Mouse (Mus musculus): Measurements from ENCODE around the gene Ntn3. TPM values are rescaled to one million over a fixed set of nuclear protein-coding genes. Genes with fewer than 3 reads are reported as not detected.

Ntn3 gene
- total RNA-seq, 2 experiments from 2014 or later = 7.6 to 8.2 TPM

DNA sequence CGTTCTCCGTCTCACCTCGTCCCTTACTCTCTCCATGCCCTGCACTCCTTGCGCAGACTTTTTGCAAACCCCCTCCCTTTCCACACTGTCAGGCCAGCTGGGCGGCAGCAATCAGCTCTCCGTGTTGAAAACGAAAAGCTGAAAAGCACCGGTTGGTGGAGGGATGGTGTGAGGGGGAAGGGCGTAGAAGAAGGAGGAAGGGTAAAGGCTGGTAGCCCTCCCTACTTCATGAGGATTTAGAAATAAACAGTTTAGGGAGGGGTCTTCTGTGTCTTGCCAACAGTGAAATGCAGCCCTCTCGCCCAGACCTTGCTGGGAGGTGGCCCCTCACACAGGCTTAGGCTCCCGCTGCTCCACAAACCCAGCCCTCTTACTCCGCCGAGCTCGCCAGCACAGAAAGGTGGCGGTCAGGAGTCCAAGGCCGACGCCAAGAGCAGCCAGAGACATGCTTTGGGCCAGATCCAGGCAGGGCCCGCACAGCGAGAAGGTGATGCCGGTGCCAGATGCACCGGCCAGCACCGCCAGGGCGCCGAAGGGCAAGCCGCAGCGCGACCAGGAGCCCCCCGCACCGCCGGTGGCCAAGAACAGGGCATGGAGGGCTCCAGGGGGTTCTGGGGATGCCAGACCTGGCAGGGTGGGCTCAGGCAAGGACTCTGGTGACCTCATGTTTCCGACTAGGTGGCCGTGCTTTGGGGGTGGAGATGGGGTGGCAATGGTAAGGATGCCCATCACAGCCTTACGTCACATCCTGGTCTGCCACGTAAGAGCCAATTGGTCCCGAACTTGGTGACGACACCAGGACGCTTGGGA lies 2.5 kb upstream of the Ntn3 start:
- DNase-seq (ENCODE audit: low spot score in 2 of 2) = peak in 1 of 2 experiments; percentile 38

DNA sequence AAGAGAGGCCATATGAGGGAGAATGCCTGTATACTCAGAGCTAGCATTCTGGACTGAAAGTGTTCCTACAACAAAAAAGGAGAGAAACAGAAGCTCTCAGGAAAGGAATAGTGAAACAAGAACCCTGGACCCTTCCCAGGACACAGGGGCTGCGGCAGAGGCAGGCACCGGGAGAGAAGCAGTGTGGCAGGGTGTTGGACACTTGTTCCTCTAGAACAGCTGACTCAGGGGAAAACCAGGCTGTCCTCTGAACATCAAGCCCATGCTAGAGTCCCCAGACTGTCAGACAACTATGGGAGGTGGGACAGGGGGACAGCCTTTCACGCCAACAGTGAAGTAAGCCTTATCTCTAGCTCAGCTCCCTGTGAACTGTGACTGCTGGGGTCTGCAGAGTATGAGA lies 1.3 kb upstream of the Ntn3 start:
- no peak for DNase-seq (ENCODE audit: low spot score in 2 of 2)

DNA sequence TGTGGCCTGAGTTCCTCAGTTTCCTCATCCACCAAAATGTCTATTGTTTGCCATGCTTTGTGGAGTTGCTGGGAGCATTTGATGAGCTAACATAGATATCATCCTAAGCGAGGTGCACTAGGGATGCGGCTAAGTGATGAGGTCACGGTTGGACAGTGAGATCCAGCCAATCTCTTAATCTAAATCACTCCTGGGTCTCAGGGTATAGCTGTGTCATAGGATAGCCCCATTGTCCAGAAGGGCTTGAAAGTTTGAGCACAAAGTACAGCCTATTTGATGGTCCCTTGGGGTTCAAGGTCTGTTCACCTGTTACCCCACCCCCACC lies 547 bp upstream of the Ntn3 start:
- no peak for DNase-seq (ENCODE audit: low spot score in 2 of 2)

DNA sequence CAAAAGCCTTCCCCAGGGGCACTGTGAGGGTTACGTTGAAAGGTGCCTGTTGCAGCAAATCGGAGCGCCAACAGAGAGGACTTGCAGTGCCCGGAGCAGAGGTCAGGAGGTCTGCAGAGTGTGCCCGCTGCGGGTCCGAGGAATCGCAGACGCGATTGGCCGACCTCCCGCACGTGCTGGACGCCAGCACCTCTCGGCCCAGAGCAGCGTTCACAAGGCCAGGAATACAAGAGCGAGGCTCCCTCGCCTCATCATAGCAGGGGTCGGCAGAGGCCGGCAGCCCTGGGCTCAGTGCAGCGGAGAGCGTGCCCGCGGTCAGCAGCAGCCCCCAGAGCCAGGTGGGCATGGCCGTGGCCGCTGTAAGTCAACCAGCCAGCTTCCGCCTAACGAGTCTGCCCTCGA lies 689 bp downstream of the Ntn3 start:
- no peak for DNase-seq (ENCODE audit: low spot score in 2 of 2)

DNA sequence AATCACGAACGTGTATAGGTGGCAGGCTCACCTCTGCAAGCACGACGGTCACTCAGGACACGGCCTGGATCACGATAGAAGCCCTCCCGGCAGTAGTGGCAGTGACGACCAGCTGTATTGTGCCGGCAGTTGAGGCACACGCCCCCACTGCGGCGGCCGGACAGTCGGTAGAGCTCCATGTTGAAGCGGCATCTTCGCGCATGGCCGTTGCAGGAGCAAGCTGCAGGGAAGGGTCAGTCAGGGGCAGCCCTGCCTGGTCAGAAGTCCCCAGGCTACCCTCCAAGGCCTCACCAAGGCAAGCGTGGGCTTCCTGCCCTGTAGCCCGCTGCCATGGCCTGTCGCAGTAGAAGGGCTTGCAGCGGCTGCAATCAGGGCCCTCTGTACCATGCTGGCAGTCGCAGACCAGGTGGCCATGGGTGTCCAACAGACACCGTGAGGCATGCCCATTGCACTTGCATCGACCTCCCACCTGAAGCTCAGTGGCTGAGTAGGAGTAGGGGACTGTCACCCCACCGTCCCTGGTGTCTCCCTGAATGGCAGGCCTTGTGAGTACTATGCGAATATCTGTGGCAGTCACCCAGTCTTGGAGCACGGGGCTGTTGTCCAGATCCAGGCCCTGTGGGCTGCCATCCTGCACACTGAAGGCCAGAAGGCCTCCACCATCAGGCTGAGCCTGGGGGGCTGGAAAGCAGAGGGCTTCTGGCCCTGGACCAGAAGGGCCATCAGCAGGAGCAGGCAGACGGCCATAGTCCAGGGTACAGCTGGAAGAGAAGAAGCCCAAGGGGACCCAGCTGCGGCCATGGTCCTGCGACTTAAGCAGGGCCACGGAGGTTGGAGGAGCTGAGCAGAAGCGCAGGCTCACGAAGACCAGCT lies 1.3 kb downstream of the Ntn3 start:
- DNase-seq (ENCODE audit: low spot score in 2 of 2) = no peak

DNA sequence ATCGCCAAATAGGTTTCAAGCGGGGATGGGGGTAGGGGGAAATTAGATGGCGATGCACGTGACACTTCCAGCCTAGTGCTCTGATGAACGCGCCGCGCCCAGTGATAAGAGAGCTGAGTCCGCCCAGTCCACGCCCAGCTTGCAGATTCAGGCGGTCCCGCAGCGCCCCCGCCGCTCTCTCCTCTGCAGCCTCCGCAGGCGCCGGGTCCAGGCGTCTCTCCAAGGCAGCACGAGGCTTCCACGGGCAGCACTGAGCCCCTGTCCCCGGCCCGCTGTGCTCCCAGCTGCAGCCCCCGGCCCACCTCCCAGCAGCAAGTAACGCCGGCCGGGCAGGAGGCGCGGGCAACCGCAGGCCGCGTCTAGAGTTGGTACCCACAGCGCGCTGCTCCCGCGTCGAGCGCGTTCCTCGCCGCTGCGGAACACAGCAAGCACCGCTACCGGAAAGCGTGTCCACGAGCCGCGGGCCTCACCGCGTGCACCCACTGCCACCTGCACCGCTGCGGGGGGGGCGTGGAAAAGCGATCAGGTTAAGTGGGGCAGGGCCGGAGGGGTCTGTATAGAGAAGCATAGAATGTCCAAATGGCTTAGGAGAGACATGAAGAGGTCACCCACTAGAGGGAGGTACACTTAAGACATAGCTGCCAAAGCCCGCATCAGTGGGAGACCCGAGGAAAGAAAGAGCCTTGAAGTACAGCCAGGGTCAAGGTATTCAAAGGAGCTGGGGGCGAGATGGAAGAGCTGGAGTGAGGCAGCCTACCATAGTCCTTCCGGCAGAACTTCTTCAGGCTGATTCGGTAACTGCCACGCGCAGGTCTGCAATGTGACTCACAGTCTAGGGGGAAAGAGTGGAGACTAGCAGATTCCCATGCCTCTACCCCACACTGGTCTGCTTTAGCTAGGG lies 2.6 kb downstream of the Ntn3 start:
- no peak for DNase-seq (ENCODE audit: low spot score in 2 of 2)

DNA sequence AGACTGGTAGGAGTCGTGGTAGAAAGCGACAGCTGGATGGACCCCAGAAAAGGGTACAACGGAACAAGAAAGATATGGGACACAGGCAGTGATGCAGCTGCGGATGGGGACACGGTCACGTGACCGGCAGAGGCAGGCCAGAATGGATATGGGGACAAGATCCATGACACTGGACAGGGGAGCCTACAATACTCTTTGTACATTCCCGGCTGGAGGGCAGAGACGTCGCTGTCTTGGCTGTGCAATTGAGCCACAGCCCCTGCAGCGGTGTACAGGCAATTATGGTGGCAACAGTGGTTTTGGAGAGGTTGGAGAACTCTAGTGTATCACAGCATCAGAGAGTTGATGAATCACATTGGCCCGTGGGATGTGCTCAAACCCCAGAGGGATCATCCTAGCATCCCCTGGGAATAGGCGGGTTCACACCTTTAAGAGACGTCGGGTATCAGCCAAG lies 3.4 kb downstream of the Ntn3 start:
- no peak for DNase-seq (ENCODE audit: low spot score in 2 of 2)

DNA sequence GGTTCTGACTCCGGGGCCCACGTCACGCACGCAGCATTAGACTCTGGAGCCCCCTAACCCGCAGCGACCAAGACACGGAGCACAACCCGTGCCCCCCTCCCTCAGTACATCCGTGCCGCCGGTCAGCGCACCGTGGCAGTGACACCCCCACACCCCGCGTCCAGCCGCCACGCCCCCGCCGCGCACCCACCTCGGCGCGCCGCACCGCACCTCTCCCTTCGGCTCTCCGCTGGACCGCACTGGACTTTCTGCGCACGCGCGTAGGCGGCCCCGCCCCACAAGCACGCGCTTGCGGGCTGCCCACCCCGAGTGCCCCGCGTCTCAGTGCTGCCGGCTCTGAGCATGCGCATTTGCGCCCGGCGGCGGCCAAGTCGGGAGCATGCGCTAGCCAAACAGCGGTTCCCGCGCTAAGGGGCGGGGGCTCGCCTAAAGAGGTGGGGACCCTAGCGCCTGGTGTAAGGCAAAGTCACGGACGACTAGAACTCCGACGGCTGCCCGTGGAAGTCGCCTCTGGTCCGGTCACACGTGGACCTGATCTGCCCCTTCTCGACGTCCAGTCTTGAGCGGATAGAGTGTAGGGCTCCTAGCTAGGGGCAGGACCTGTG lies 3.9 kb downstream of the Ntn3 start, which contains the start of gene Tbc1d24:
Tbc1d24 (minus strand) TSS at position 279 of the 605 bp plus-strand sequence.
- peak; percentile 83 to 84 for DNase-seq (ENCODE audit: low spot score in 2 of 2)

DNA sequence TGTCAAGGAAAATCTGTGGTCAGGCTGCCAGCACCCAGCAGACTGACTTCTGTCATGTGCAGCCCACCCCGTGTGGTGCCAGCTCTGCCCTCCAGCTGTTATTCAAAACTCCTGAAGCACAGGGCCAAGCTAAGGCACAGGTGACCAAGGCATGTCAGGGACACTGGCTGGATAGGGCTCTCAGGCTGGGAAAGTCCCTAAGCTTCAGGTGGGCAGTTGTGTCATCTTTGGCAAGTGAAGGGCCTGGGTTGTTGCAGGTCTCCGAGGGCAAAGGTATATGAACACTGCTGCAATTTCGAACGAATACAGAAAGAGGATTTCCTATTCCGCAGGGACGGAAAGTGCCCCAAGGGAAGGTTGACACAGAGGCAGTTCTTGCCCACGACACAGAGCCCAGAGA lies 4.5 kb downstream of the Ntn3 start:
- no peak for DNase-seq (ENCODE audit: low spot score in 2 of 2)

DNA sequence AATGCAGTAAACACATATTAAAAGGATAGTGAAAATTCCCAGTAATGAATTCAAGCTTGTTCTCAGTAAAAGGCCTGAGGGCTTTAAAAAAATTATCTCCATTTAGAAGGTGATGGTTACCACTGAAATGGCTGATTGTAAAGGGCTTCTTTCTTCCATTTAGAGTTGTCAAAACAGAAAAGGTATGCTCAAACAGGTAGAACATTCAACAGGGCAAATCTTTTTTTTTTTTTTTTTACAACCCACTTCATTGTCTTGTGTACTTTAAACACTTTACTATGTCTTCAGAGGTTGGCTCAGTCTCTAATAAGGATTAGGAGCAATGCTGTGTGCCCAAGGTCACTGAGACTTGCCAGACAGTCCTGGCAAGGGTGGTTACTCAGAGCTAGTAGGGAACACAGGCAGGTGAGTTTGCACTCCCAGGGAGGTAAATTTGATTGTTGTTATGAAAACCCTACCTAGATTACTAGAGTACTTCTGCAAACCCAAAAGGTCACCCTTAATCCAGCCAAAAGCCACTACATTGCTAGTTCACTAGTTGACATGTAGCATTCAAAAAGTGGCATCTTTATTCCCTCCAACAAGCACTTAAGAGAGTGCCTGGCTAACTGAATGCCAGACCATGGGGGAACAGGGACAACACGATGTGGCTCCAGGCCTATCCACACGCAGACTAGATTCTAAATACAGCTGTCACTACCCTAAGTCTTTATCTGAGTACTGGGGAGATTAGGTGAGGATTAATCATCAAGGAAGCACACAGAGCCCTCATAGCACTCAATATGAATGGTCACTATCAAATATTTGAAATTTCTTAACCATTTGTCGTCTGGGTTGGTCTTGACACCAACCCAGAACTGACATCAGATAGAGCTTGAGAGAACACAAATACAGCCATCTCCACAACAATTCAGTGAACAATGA lies 5.5 kb downstream of the Ntn3 start:
- no peak for DNase-seq (ENCODE audit: low spot score in 2 of 2)

DNA sequence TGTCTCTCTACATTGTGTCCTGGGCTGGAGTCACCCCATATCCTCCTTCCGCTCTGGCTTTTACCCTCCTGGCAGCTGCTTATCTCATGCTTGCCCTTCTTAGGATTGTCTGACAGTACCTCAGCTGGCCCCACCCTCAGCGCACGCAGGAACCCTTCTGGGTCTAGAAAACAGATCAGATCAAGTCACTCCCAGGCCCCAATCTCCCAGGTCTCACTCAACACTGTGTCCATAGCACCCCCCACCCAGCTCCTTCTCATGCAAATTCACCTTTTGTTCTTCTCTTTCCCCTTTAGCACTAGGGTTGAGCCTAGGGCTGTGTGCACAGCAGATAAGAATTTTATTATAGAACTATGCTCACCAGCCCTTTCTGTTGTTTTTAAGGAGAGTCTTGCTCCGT lies 6.3 kb downstream of the Ntn3 start:
- no peak for DNase-seq (ENCODE audit: low spot score in 2 of 2)

DNA sequence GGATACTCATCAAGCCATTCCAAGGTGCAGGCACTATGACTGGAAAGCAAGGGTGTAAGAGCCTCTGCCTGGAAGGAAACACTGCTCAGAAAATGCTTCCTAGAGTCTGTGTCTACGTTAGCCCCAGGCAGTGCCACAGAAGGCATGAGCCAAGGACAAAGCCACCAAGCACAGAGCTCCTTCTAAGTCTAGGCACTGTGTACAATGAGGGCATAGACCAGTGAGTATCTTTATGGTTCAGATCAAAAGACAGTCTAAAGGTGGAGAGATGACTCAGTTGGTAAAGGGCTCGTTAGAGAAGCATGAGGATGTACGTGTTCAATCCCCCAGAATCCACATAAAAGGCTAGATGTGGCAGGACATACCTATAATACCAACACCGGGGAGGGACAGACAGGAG lies 8.2 kb downstream of the Ntn3 start:
- DNase-seq (ENCODE audit: low spot score in 2 of 2) = no peak

DNA sequence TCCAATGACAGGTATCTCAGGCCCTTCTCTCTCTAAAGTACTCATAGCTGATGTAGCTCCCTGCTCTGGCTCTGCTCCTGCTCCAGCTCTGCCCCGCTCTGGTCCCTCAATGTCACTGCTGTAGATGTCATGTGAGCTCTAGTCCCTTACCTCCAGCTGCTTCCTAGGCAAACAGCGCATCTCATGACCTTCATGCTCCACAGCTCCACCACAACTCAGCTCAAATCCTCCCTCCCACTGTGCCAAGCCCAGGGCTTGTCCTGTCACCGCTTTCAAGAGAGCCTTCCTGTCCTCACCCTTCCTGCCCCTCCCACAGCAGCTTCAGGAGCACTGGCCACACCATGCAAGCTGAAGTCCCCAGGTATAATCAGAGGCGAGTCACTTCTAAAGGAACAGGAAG lies 9.6 kb downstream of the Ntn3 start:
- no peak for DNase-seq (ENCODE audit: low spot score in 2 of 2)

DNA sequence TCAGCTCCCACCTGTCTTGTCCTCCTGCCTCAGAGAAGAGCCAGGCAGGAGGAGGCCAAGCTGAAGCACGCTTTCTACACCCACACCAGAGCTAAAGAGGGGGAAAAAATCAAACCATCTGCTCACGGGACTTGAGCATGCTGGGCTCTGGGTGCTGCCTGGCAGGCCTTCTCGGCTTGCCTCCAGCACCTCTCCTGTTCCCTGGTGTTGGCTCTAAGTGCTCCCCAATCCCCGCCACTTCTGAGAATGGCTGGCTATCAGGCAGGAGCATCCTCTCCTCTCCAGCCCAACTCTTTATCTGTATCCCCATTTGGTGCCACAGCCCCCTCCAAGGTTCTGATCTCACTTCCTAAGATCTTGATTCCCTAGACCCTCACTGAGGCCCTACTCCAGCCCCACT lies 10.1 kb downstream of the Ntn3 start:
- no peak for DNase-seq (ENCODE audit: low spot score in 2 of 2)

DNA sequence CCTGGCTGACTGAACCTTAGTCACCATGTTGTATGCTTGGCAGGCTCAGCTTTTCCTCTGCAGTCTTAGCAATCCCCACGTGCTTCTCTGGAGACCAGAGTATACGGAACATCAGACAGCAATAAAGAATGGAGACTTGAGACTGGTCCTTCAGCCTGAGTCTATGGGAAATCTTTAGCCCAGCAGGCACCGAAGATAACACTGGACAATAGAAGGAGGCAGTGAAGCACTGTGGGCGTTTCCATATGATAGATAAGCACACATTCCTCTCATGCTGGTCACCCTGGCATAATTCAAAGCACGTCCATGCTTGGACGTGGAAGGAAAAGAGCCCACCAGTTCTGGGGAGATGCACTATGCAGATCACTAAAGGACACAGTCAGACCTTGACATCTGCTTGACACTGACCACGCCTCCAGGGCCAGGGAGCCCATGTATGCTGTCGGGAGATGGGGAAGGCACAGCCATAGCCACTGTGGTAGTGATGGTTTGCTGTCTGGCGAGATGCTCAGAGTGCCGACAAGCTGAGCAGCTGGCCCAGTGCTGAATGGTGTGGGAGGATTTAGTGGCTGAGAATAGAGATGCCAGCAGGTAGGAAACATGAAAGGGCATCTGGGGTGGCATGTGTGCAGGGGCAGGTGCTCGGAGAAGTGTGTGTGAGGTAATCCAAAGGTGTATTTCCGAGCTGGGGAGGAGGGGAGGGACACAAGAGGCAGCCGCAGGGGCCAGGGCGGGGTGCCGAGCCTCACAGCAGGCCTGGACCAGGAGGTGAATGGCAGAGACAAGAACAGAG lies 12.1 kb downstream of the Ntn3 start:
- no peak for DNase-seq (ENCODE audit: low spot score in 2 of 2)

DNA sequence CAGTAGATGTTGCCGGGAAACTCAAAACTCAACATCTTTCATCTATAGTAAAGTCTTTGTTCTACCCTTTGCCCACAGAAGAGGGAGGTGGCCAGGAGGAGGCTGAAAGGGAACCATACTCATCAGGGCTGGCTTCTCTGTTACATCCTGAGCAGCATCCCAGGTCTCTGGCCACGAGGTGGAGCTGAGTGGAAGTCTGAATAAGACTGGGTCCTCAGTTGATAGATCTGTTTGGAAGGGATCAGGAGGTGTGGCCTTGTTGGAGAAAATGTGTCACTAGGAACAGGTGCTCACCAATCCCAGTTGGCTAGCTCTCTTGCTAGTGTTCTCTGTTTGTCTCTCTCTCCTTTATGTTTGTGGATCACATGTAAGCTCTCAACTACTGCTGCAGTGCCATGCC lies 14.0 kb downstream of the Ntn3 start:
- no peak for DNase-seq (ENCODE audit: low spot score in 2 of 2)

DNA sequence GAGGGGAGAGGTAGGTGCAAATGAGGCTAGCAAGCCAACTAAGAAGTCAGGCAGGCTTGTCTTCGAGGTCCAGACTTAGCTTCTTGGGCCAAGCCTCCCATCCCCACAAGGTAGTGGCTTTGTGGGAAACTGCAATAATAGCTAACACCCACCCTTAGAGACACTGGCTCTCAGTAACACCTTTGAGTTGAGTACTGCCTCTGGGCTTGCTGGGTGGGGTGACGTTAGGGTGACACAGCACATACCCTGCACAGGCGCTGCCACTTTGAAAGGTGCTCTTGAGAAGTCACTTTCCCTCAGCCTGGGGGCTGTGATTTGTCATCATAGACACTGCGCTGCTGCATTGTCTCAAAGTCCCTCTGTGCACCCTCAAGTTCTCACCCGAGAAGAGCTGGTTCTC lies 15.6 kb downstream of the Ntn3 start:
- no peak for DNase-seq (ENCODE audit: low spot score in 2 of 2)

DNA sequence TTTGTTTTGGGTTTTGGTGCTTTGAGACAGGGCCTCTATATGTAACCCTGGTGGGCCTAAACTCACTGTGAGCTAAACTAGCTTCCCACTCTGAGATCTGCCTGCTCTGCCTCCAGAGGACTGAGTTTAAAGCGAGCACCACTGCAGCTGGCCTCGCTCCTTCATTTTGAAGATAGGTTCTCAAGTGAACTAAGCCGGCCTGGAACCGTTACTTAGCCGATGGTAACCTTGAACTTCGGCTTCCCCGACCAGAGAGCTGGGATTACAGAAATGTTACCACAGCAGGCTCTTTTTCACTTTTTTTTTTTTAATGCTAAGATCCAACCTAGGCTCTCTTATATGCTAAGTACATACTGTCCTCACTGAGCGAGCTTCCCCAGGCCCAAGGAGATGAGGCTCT lies 16.1 kb downstream of the Ntn3 start:
- no peak for DNase-seq (ENCODE audit: low spot score in 2 of 2)

DNA sequence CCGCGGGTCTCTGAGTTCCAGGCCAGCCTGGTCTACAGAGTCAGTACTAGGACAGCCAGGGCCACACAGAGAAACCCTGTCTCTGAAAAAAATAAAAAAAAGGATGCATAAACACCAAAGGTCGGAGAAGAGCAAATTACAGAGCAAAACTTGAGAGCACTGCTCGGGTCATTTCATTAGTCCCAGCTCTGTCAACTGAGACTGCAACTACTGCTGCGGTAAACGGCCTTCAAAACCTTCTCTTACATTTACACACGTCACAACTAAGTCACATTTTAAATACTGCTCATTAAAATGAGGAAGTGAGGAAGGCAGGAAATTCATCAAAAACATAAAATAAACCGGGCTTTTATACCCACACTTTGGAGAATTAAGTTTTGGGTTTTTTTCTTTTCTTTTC lies 16.5 kb downstream of the Ntn3 start:
- no peak for DNase-seq (ENCODE audit: low spot score in 2 of 2)
